In genomic region chr2:136425561-136425960, GRCm38 (mm10) we compare ENCODE assay signal across 26 mouse cellular contexts. TPM values are rescaled to one million over a fixed set of nuclear protein-coding genes. Genes with fewer than 3 reads are reported as not detected.
DNase-seq lines count a peak whose midpoint lies in the region; ATAC-seq lines count a peak whose summit lies in the region.
"Had no signal": no experiment of that assay in that cellular context is flagged by ENCODE, and none has a peak within 500 bp of the region (broad histone marks: within the 10 kb centered on the region; RNA-seq: fewer than 3 reads in every experiment).

No protein-coding gene starts in this region.

- no peaks in the 10 kb centered on the region for H3K36me3 ChIP-seq in liver, embryonic 12.5 days
- H3K36me3 ChIP-seq: embryonic facial prominence, embryonic 10.5 days; embryonic facial prominence, embryonic 12.5 days; forebrain, embryonic 15.5 days; G1E had no signal

- intact Hi-C loops in left cerebral cortex, postnatal 4 days (cut with DNase I) = no loop called here

- WGBS in liver, embryonic 12.5 days (ENCODE audit: insufficient replicate concordance) = 56% methylated on average over 6 of the region's 6 CpGs

- H3K9ac ChIP-seq in liver, embryonic 12.5 days = no peak overlapping the region
- H3K9ac ChIP-seq: embryonic facial prominence, embryonic 12.5 days; forebrain, embryonic 13.5 days; forebrain, embryonic 15.5 days; forebrain, postnatal 0 days had no signal

- no peak overlapping the region for H3K4me2 ChIP-seq in liver, embryonic 12.5 days
- H3K4me2 ChIP-seq: embryonic facial prominence, embryonic 12.5 days; forebrain, embryonic 13.5 days; forebrain, embryonic 15.5 days had no signal

- no peak overlapping the region for H3K27ac ChIP-seq in liver, embryonic 12.5 days
- H3K27ac ChIP-seq: embryonic facial prominence, embryonic 10.5 days; embryonic facial prominence, embryonic 12.5 days; forebrain, embryonic 13.5 days; forebrain, embryonic 15.5 days had no signal

- ATAC-seq in liver, embryonic 12.5 days = no peak
- ATAC-seq: activated CD4-positive, CD25-positive, alpha-beta regulatory T cell, adult 4 months; CD4-positive, CD25-positive, alpha-beta regulatory T cell, adult 4 months; forebrain, embryonic 13.5 days; forebrain, embryonic 15.5 days; forebrain, postnatal 0 days had no signal

- no peaks in the 10 kb centered on the region for H3K9me3 ChIP-seq in liver, embryonic 12.5 days (replicated peaks)
- H3K9me3 ChIP-seq: embryonic facial prominence, embryonic 10.5 days; embryonic facial prominence, embryonic 12.5 days; forebrain, embryonic 13.5 days had no signal

- DNase-seq in 3T3-L1 (ENCODE audit: low read depth, low spot score) (peak; percentile 70), ES-CJ7 (ENCODE audit: low read depth, low spot score) (peak; percentile 23), NIH3T3 (ENCODE audit: low read depth) (peak; percentile 77), ZHBTc4 (ENCODE audit: low read depth, low spot score) (peak; percentile 6)
- no peak for DNase-seq in c-Kit-positive CD71-positive TER-119-positive erythroid progenitor cells, embryonic 14.5 days (ENCODE audit: low spot score)
- DNase-seq in yolk sac, embryonic 10.5 days (ENCODE audit: low spot score) = no peak
- DNase-seq in left cerebral cortex, postnatal 4 days = no peak
- DNase-seq: adrenal gland, adult 2 months; adrenal gland, postnatal 10 days; adrenal gland, postnatal 25 days; B cell, adult 2 months; cerebellum, adult 11-12 months; cerebellum, adult 2 months; cerebellum, adult 9-10 months; cerebellum, postnatal 10 days; cerebellum, postnatal 25 days; forebrain, postnatal 0 days had no signal

- no peak overlapping the region for H3K4me3 ChIP-seq in liver, embryonic 12.5 days
- H3K4me3 ChIP-seq: embryonic facial prominence, embryonic 10.5 days; embryonic facial prominence, embryonic 12.5 days; forebrain, embryonic 13.5 days; forebrain, embryonic 15.5 days had no signal

- no peaks in the 10 kb centered on the region for H3K27me3 ChIP-seq in liver, embryonic 12.5 days (replicated peaks)
- H3K27me3 ChIP-seq: CH12.LX; embryonic facial prominence, embryonic 12.5 days; forebrain, embryonic 13.5 days; forebrain, embryonic 15.5 days had no signal

- no peaks in the 10 kb centered on the region for H3K4me1 ChIP-seq in liver, embryonic 12.5 days
- H3K4me1 ChIP-seq: embryonic facial prominence, embryonic 10.5 days; embryonic facial prominence, embryonic 12.5 days; forebrain, embryonic 13.5 days; forebrain, embryonic 15.5 days had no signal

RNA-seq across cellular contexts. Expression of gene Pak7, which starts 37.8 kb away (rescaled TPM):
- 10 to 100 TPM; 62.3 to 72.5 TPM for total RNA-seq in left cerebral cortex, postnatal 4 days (2021)
- 0.12 and 0.13 TPM in 2 replicates for polyA plus RNA-seq in liver, embryonic 12.5 days (2016; fragmentation: Nextera tagmentation; extraction: Ambion mirVana)
- total RNA-seq: CH12.LX had no signal
- polyA plus RNA-seq: activated CD4-positive, CD25-positive, alpha-beta regulatory T cell, adult 4 months; adrenal gland, adult 2 months; CD4-positive, CD25-positive, alpha-beta regulatory T cell, adult 4 months; G1E had no signal

Comparison
In these comparisons a context has a peak if more than half of its experiments do, and no peak if none do; other contexts are left out.
1. DNase-seq: peak in 3T3-L1 (single experiment), ES-CJ7 (single experiment), NIH3T3 (single experiment) and ZHBTc4 (single experiment); none in c-Kit-positive CD71-positive TER-119-positive erythroid progenitor cells, embryonic 14.5 days (single experiment), yolk sac, embryonic 10.5 days (single experiment) and left cerebral cortex, postnatal 4 days (single experiment).